Comparison of ENCODE assay signal across 9 mouse cellular contexts in the genomic region with DNA sequence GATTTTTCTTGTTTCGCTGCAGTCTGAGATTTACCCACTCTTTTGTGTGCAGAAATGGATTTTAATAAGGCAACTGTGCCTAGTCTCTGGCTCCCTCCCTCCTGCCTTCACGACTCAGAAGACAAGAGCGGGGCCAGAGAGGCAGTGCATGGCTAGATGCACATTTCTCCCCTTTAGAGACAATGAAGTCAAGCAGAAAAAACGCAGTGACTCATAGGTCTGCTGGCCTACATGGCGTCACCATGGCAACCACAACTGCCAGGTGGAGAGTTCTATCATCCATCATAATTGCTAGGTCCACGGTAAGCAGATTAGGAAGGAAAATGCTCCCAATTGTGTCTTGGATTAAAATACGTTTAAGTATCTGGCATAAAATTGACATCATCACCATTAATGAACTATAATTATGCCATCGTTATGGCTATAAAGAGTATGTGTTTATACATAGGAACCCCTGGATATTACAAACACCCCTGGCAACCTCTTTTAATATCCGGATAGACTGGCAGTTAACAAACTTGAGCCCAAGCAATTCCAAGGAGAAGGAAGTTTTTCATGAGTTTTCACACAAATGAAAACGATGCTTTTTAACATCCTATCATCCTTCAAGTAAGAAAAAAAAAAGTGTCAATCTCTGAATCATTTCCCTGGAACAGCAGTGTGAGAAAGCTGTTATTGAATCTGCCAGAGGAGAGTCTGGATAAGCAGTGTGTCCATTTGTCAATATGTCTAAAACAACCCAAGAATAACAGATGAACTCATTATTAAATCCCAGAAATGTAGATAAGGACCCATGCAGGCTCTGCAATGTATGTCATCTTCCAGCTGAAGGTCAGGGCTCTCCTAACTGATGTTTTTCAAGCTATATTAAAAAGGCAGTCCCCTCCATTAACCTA.
A peak's percentile ranks its signal among the peaks of the same experiment; 100 is the strongest.
DNase-seq lines count a peak whose midpoint lies in the region; ATAC-seq lines count a peak whose summit lies in the region.
"Had no signal": no experiment of that assay in that cellular context is flagged by ENCODE, and none has a peak within 500 bp of the region (broad histone marks: within the 10 kb centered on the region; RNA-seq: fewer than 3 reads in every experiment).

No protein-coding gene starts in this region.

- H3K4me1 ChIP-seq in embryonic facial prominence, embryonic 11.5 days (ENCODE audit: control insufficient read depth, insufficient read depth, low read length), result no peaks in the 10 kb centered on the region
- H3K4me1 ChIP-seq in liver, embryonic 12.5 days, result no peaks in the 10 kb centered on the region

- no peaks in the 10 kb centered on the region for H3K9me3 ChIP-seq in embryonic facial prominence, embryonic 11.5 days (replicated peaks; ENCODE audit: control insufficient read depth, low read length)
- no peaks in the 10 kb centered on the region for H3K9me3 ChIP-seq in liver, embryonic 12.5 days (replicated peaks)

- no peak overlapping the region for H3K4me2 ChIP-seq in embryonic facial prominence, embryonic 11.5 days (ENCODE audit: low read depth, low read length)
- H3K4me2 ChIP-seq in liver, embryonic 12.5 days, result no peak overlapping the region

- H3K27ac ChIP-seq in embryonic facial prominence, embryonic 11.5 days (replicated peaks; ENCODE audit: low read depth, low read length), result no peak overlapping the region
- H3K27ac ChIP-seq in liver, embryonic 12.5 days, result no peak overlapping the region
- H3K27ac ChIP-seq: macrophage had no signal

- H3K4me3 ChIP-seq in embryonic facial prominence, embryonic 11.5 days (ENCODE audit: low read depth, low read length), result no peak overlapping the region
- no peak overlapping the region for H3K4me3 ChIP-seq in liver, embryonic 12.5 days

- WGBS in embryonic facial prominence, embryonic 11.5 days, result 51% methylated on average over 10 of the region's 10 CpGs
- WGBS in liver, embryonic 12.5 days (ENCODE audit: insufficient replicate concordance), result 54% methylated on average over 10 of the region's 10 CpGs

- intact Hi-C loops in gastrocnemius, postnatal 36 days (cut with DNase I), result no loop called here

- H3K27me3 ChIP-seq in embryonic facial prominence, embryonic 11.5 days (ENCODE audit: control insufficient read depth, insufficient read depth, low read length), result no peaks in the 10 kb centered on the region
- H3K27me3 ChIP-seq in liver, embryonic 12.5 days (replicated peaks), result no peaks in the 10 kb centered on the region

- H3K36me3 ChIP-seq in embryonic facial prominence, embryonic 11.5 days (replicated peaks; ENCODE audit: control insufficient read depth, insufficient read depth, low read depth, low read length), result no peaks in the 10 kb centered on the region
- H3K36me3 ChIP-seq in liver, embryonic 12.5 days, result no peaks in the 10 kb centered on the region

- H3K9ac ChIP-seq in embryonic facial prominence, embryonic 11.5 days (replicated peaks; ENCODE audit: low read length), result no peak overlapping the region
- H3K9ac ChIP-seq in liver, embryonic 12.5 days, result no peak overlapping the region

- peak; percentile 25 to 63 for DNase-seq in layer of hippocampus, adult 18-20 months (ENCODE audit: low spot score in 2 of 2)
- DNase-seq in layer of hippocampus, adult 9-10 months (ENCODE audit: low spot score), result no peak
- DNase-seq in adrenal gland, adult 8-10 months, result peak; percentile 43
- peak; percentile 66 for DNase-seq in embryonic facial prominence, embryonic 11.5 days (ENCODE audit: low spot score)
- peak; percentile 23 to 31 for DNase-seq in layer of hippocampus, adult 8-10 months (ENCODE audit: low spot score in 2 of 2)
- DNase-seq in retina, postnatal 1 day, result peak; percentile 98
- DNase-seq in gastrocnemius, postnatal 36 days, result no peak

- no peak for ATAC-seq in embryonic facial prominence, embryonic 11.5 days (replicated peaks; ENCODE audit: insufficient number of reproducible peaks, low FRiP score, low TSS enrichment, low read depth)
- no peak for ATAC-seq in liver, embryonic 12.5 days

Comparison
In these comparisons a context has a peak if more than half of its experiments do, and no peak if none do; other contexts are left out.
1. DNase-seq: peak in layer of hippocampus, adult 18-20 months (2 of 2), adrenal gland, adult 8-10 months (single experiment), embryonic facial prominence, embryonic 11.5 days (single experiment), layer of hippocampus, adult 8-10 months (2 of 2) and retina, postnatal 1 day (single experiment); none in layer of hippocampus, adult 9-10 months (single experiment) and gastrocnemius, postnatal 36 days (0 of 2).